Mouse (Mus musculus): ENCODE measurements around the gene Pex5l.

DNA sequence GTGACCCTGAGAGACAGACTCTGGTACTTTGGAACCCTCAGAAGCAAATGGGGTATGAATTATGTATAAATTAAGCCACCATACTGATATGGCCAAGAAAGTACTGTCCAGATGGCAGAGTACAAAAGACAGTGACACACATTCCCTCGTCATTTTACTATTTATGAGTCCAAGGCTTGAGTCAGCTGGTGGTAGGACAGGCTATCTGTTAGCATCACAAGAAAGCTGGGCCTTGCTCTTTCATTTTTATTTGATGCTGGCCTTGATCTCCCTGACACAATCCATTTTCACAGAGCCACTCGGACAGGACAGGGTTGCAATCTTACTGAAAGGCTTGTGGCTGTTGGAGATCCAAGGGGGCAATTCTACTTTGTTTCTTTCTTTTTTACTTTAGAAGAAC, 67.4 kb downstream of the Pex5l start:
- TF ChIP-seq CTCF (IDR thresholded peaks at IDR 0.05; ENCODE audit: insufficient read depth, low read depth, low read length), result no peak
- no peak for TF ChIP-seq POLR2A (IDR thresholded peaks at IDR 0.05; ENCODE audit: insufficient read depth, low read depth, low read length)

All from olfactory bulb, adult 2 months (tissue).